Mouse (Mus musculus) CH12.LX (cell line): ENCODE results near the gene Upp2. TPM values are rescaled to one million over a fixed set of nuclear protein-coding genes. Genes with fewer than 3 reads are reported as not detected.

ENCODE experiments used
- DNase-seq: peaks from one replicate; pipeline ENCODE4 v3.0.0-alpha.2; 2013; ENCODE audit errors: extremely low read depth
- H3K27ac ChIP-seq: 2 replicates; pipeline ENCODE4 v1.5.1; 2012; ENCODE audit warnings: low read depth, mild to moderate bottlenecking, control low read depth, moderate library complexity; ENCODE audit not compliant: insufficient read depth
- H3K27me3 ChIP-seq: replicated peaks from 2 replicates; pipeline ENCODE3; 2012; ENCODE audit warnings: inconsistent platforms
- H3K36me3 ChIP-seq, 2 experiments: replicated peaks in 1 of 2; 2 replicates each; pipeline versions ENCODE3 to v1.6.1; 2012; ENCODE audit warnings: inconsistent platforms in 1 of 2, low read length in 1 of 2, mild to moderate bottlenecking in 1 of 2, mixed read lengths in 1 of 2, moderate library complexity in 1 of 2; ENCODE audit not compliant: control insufficient read depth in 1 of 2, insufficient read depth in 1 of 2
- H3K4me1 ChIP-seq, 2 experiments: 2 replicates each; pipeline ENCODE4 v1.6.1; 2012; ENCODE audit warnings: inconsistent platforms in 1 of 2, moderate library complexity in 1 of 2; ENCODE audit not compliant: insufficient read depth in 2 of 2, control insufficient read depth in 1 of 2
- H3K4me2 ChIP-seq: 2 replicates; pipeline ENCODE4 v1.6.1; 2012; ENCODE audit warnings: low read depth, mild to moderate bottlenecking, control low read depth; ENCODE audit not compliant: poor library complexity, insufficient read depth, severe bottlenecking
- H3K4me3 ChIP-seq, 3 experiments: fragments of 150-350 bp in 1 of 3; sonication (generic) in 1 of 3; replicated peaks in 1 of 3; 2 replicates each; pipeline versions ENCODE3 to v1.5.1; 2011 to 2012; ENCODE audit warnings: low read depth in 2 of 3, low read length in 2 of 3, mild to moderate bottlenecking in 2 of 3, moderate library complexity in 2 of 3, control low read depth in 1 of 3, improper control_type of control experiment in 1 of 3, inconsistent platforms in 1 of 3, mixed read lengths in 1 of 3; ENCODE audit not compliant: poor library complexity in 1 of 3
- H3K79me2 ChIP-seq: replicated peaks from 2 replicates; pipeline ENCODE4 v1.6.1; 2012; ENCODE audit warnings: mild to moderate bottlenecking, moderate library complexity; ENCODE audit not compliant: control insufficient read depth, poor library complexity, insufficient read depth, severe bottlenecking; ENCODE audit errors: extremely low read depth
- H3K9ac ChIP-seq: 2 replicates; pipeline ENCODE4 v1.6.1; 2012; ENCODE audit warnings: low read depth, mild to moderate bottlenecking, control low read depth, moderate library complexity; ENCODE audit not compliant: insufficient read depth
- H3K9me3 ChIP-seq: replicated peaks from 2 replicates; pipeline ENCODE3; 2012; ENCODE audit warnings: low read length, inconsistent platforms, mixed read lengths
- BHLHE40 ChIP-seq: IDR thresholded peaks from 2 replicates; pipeline ENCODE4 v1.6.1; 2011; ENCODE audit warnings: mild to moderate bottlenecking, low read depth, low read length, improper control_type of control experiment
- CHD2 ChIP-seq: IDR thresholded peaks from 2 replicates; pipeline ENCODE4 v1.6.1; 2011; ENCODE audit warnings: low read length, improper control_type of control experiment
- CTCF ChIP-seq, 2 experiments: IDR thresholded peaks in 1 of 2; conservative IDR thresholded peaks in 1 of 2; 2 replicates each; pipeline ENCODE4 v1.5.1; 2011 to 2012; ENCODE audit warnings: low read depth in 2 of 2, low read length in 2 of 2, improper control_type of control experiment in 1 of 2, inconsistent platforms in 1 of 2, mild to moderate bottlenecking in 1 of 2, moderate library complexity in 1 of 2
- ELF1 ChIP-seq: IDR thresholded peaks from 2 replicates; pipeline ENCODE4 v1.6.1; 2014; ENCODE audit warnings: low read depth, mild to moderate bottlenecking, inconsistent platforms, low read length, improper control_type of control experiment
- ETS1 ChIP-seq: conservative IDR thresholded peaks from 2 replicates; pipeline ENCODE4 v1.6.1; 2012; ENCODE audit warnings: low read depth, mild to moderate bottlenecking, inconsistent platforms, low read length, improper control_type of control experiment, moderate library complexity
- HCFC1 ChIP-seq: IDR thresholded peaks from 2 replicates; pipeline ENCODE4 v1.6.1; 2012; ENCODE audit warnings: low read depth, mild to moderate bottlenecking, inconsistent platforms, low read length, improper control_type of control experiment
- IRF4 ChIP-seq: IDR thresholded peaks from 2 replicates; pipeline ENCODE4 v1.6.1; 2014; ENCODE audit warnings: low read depth, mild to moderate bottlenecking, inconsistent platforms, low read length, improper control_type of control experiment
- JUND ChIP-seq: conservative IDR thresholded peaks from 2 replicates; pipeline ENCODE4 v1.6.1; 2011; ENCODE audit warnings: low read depth, low read length, improper control_type of control experiment
- MAX ChIP-seq: IDR thresholded peaks from 2 replicates; pipeline ENCODE4 v1.6.1; 2011; ENCODE audit warnings: low read length, improper control_type of control experiment
- MAZ ChIP-seq: IDR thresholded peaks from 2 replicates; pipeline ENCODE4 v1.6.1; 2012; ENCODE audit warnings: low read depth, mild to moderate bottlenecking, inconsistent platforms, low read length, improper control_type of control experiment, moderate library complexity
- MEF2A ChIP-seq: IDR thresholded peaks from 2 replicates; pipeline ENCODE4 v1.6.1; 2014; ENCODE audit warnings: low read depth, mild to moderate bottlenecking, inconsistent platforms, low read length, improper control_type of control experiment, borderline replicate concordance
- MXI1 ChIP-seq: IDR thresholded peaks from 2 replicates; pipeline ENCODE4 v1.6.1; 2011; ENCODE audit warnings: mild to moderate bottlenecking, low read depth, low read length, improper control_type of control experiment
- NELFE ChIP-seq: IDR thresholded peaks from 2 replicates; pipeline ENCODE4 v1.6.1; 2011; ENCODE audit warnings: low read depth, low read length, improper control_type of control experiment
- POLR2AphosphoS2 ChIP-seq: IDR thresholded peaks from 2 replicates; pipeline ENCODE4 v1.6.1; 2011; ENCODE audit warnings: low read depth, low read length, improper control_type of control experiment
- RAD21 ChIP-seq: IDR thresholded peaks from 2 replicates; pipeline ENCODE4 v1.6.1; 2011; ENCODE audit warnings: low read depth, mild to moderate bottlenecking, low read length, improper control_type of control experiment, moderate library complexity
- RCOR1 ChIP-seq: conservative IDR thresholded peaks from 2 replicates; pipeline ENCODE4 v1.6.1; 2012; ENCODE audit warnings: low read depth, mild to moderate bottlenecking, inconsistent platforms, low read length, improper control_type of control experiment
- USF1 ChIP-seq: IDR thresholded peaks from 2 replicates; pipeline ENCODE4 v1.6.1; 2014; ENCODE audit warnings: low read depth, mild to moderate bottlenecking, inconsistent platforms, low read length, improper control_type of control experiment
- ZC3H11A ChIP-seq: IDR thresholded peaks from 2 replicates; pipeline ENCODE4 v1.6.1; 2012; ENCODE audit warnings: low read depth, mild to moderate bottlenecking, inconsistent platforms, low read length, improper control_type of control experiment
- ZKSCAN1 ChIP-seq: IDR thresholded peaks from 2 replicates; pipeline ENCODE4 v1.6.1; 2012; ENCODE audit warnings: low read depth, inconsistent platforms, low read length, improper control_type of control experiment, borderline replicate concordance
- dilution Hi-C: fragments of 300-500 bp; cut with MboI; formaldehyde crosslinking; loops from 2 replicates; pipeline ENCODE4 v1.14.3; 2020; ENCODE audit warnings: low sequenced_read_pairs; ENCODE audit not compliant: extremely low pct_unique_long_range_greater_than_20kb, extremely low pct_ligation_motif_present
- in situ Hi-C: fragments of 300-500 bp; cut with MboI; formaldehyde crosslinking; loops from 3 replicates; pipeline ENCODE4 v1.14.3; 2019; ENCODE audit warnings: low sequenced_read_pairs, low pct_ligation_motif_present, low pct_unique_long_range_greater_than_20kb, mixed read lengths
- polyA plus RNA-seq: library from polyadenylated mRNA; unstranded; fragments of >175 nt; gene quantifications from 2 replicates; pipeline ENCODE4 v1.2.1, GENCODE M21; 2012; ENCODE audit warnings: low read depth; ENCODE audit not compliant: insufficient read length
- total RNA-seq, 2 experiments: library from RNA; depleted of rRNA; stranded (reverse); fragments of 300-350 nt in 1 of 2; fragments of >200 nt in 1 of 2; gene quantifications; 2 replicates each; pipeline ENCODE4 v1.2.3; 2012 to 2014

Upp2 gene
- total and polyA plus RNA-seq, 3 experiments = not detected

DNA sequence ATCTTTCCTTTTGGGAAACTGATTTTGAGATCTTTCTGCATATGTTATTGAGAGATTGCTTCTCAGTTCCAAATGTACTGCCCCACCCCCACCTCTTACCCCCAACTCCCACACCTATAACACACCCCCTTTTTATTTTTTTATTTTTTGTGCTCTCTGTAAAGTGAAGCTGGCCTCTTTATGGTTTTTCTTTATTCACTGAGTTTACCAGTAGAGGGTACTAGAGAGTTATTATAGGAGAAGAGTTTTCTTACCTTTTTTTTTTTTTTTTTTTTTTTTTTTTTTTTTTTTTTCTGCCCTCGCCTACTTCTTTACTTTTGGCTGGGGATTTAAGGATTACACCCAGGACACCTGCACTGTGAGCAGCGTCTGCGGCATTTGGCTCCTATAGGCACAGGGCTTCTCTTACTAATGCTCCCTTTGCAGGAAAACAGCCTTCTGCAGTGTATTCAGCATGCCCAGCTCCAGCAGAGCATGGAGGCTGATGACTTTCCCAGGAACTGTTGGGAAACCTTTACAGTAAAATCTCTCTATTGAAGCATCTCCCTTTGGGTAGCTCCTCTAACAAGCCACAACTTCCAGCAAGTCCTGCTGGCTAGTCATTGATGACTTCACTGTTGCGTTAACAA, 170.2 kb downstream of the Upp2 start:
- Histone ChIP-seq H3K4me3 (no peak overlapping the region), H3K36me3 (no peaks in the 10 kb centered on the region), H3K27me3 (no peaks in the 10 kb centered on the region), H3K9ac (no peak overlapping the region), H3K27ac (no peak overlapping the region), H3K9me3 (peaks cover 71% of the 10 kb centered on the region), H3K4me1 (no peaks in the 10 kb centered on the region), H3K4me2 (no peak overlapping the region), H3K79me2 (no peaks in the 10 kb centered on the region)
- no peak for TF ChIP-seq ZC3H11A
- DNase-seq = no peak
- in situ Hi-C loops (no loop called here), dilution Hi-C loops (no loop called here)

- in situ Hi-C loops (no loop called here), dilution Hi-C loops (no loop called here)
- Histone ChIP-seq H3K4me1 (no peaks in the 10 kb centered on the region), H3K4me3 (no peak overlapping the region), H3K79me2 (no peaks in the 10 kb centered on the region), H3K27me3 (no peaks in the 10 kb centered on the region), H3K9me3 (peaks cover 70% of the 10 kb centered on the region), H3K9ac (no peak overlapping the region), H3K4me2 (no peak overlapping the region), H3K36me3 (no peaks in the 10 kb centered on the region)
- no peak for DNase-seq
- TF ChIP-seq MEF2A = no peak
- no peak for TF ChIP-seq CTCF (conservative IDR thresholded peaks at IDR 0.05 in 1 of 2, IDR thresholded peaks at IDR 0.05 in 1 of 2; ENCODE audit: low read depth in 2 of 2, low read length in 2 of 2)
- no peak for TF ChIP-seq NELFE
- TF ChIP-seq USF1 = no peak
- no peak for TF ChIP-seq RAD21
- no peak for TF ChIP-seq ETS1
- TF ChIP-seq RCOR1 = no peak
- TF ChIP-seq ZC3H11A = no peak
- no peak for TF ChIP-seq MAZ
- TF ChIP-seq, all 38 proteins: peak for 0
- H3K27ac ChIP-seq = no peak overlapping the region
These were observed 174.1 kb downstream of the Upp2 start for GRCm38 (mm10) chr2:58741213-58741612.

DNA sequence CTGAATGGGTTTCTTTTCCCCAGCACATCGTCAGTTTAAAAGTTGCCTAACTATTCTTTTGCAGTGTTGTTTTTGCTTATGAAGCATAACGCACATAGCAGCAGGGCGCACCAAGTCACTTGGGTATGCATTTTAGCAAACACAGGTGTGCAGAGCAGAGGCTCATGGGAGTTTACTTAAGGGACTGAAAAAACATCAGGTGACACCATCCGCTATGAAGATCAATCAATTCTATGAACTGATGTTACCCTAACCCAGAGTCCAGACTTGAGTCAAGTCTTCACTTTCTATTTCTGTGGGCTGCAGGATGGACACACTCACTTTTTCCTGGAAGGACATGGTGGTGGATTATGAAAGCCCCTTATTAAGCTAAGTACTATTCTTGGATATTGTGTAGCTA, 174.9 kb downstream of the Upp2 start:
- H3K36me3 ChIP-seq = no peaks in the 10 kb centered on the region
- H3K9me3 ChIP-seq = peaks cover 64% of the 10 kb centered on the region
- in situ Hi-C loops = no loop called here
- dilution Hi-C loops = no loop called here
- H3K27ac ChIP-seq = no peak overlapping the region
- no peak overlapping the region for H3K4me2 ChIP-seq
- TF ChIP-seq RCOR1 = no peak
- TF ChIP-seq JUND = no peak
- no peak for TF ChIP-seq ZKSCAN1
- TF ChIP-seq ELF1 = no peak
- TF ChIP-seq USF1 = no peak
- no peak for TF ChIP-seq IRF4
- no peak for TF ChIP-seq MAX
- no peak for TF ChIP-seq HCFC1
- no peak for TF ChIP-seq MEF2A
- TF ChIP-seq CHD2 = no peak
- no peak for TF ChIP-seq BHLHE40
- no peak for TF ChIP-seq MXI1
- no peak for TF ChIP-seq POLR2AphosphoS2
- TF ChIP-seq, all 38 proteins: peak for 0
- Histone ChIP-seq H3K4me3 (no peak overlapping the region), H3K4me1 (no peaks in the 10 kb centered on the region), H3K9ac (no peak overlapping the region), H3K79me2 (no peaks in the 10 kb centered on the region), H3K27me3 (no peaks in the 10 kb centered on the region)
- no peak for DNase-seq
